ENCODE assay signal across 12 mouse cellular contexts in the genomic region with DNA sequence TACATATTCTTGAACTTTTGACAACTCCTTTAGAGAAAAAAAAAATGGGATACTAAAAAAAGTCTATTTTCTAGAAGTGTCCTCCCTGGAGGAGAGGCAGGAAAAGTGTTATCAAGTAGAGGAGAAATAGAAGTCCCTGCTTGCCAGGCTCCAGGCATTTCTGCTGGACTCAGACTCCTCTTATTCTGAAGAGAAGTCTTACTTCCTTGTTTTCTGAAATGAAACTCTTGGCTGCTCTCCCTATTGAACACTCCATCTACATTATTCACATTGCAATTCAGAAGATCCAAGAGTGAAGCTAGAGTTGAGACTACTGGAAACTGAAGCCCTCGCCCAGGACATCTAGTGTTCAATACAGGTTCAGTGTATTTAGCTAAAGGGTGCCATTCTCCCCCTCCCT. TPM values are rescaled to one million over a fixed set of nuclear protein-coding genes. Genes with fewer than 3 reads are reported as not detected.
DNase-seq lines count a peak whose midpoint lies in the region; ATAC-seq and TF ChIP-seq lines count a peak whose summit lies in the region.
"Had no signal": no experiment of that assay in that cellular context is flagged by ENCODE, and none has a peak within 500 bp of the region (broad histone marks: within the 10 kb centered on the region; RNA-seq: fewer than 3 reads in every experiment).

Akr1c19 (plus strand) TSS at position 260 of the 400 bp plus-strand sequence.

- no peak for ATAC-seq in kidney, postnatal 0 days (replicated peaks; ENCODE audit: low FRiP score, low read depth)

- H3K9me3 ChIP-seq in heart, embryonic 10.5 days = no peaks in the 10 kb centered on the region
- no peaks in the 10 kb centered on the region for H3K9me3 ChIP-seq in kidney, postnatal 0 days (replicated peaks; ENCODE audit: low read length)
- H3K9me3 ChIP-seq: embryonic facial prominence, embryonic 13.5 days; hindbrain, embryonic 13.5 days had no signal

- no peak within 1 kb of the TSS for H3K9ac ChIP-seq in kidney, postnatal 0 days (ENCODE audit: low read depth, low read length)
- H3K9ac ChIP-seq: embryonic facial prominence, embryonic 13.5 days; hindbrain, embryonic 13.5 days had no signal

- H3K27me3 ChIP-seq in kidney, adult 2 months (replicated peaks; ENCODE audit: control insufficient read depth, insufficient read depth, low read length) = no peaks in the 10 kb centered on the region
- H3K27me3 ChIP-seq in heart, embryonic 10.5 days (ENCODE audit: insufficient read depth, poor library complexity, severe bottlenecking) = no peaks in the 10 kb centered on the region
- H3K27me3 ChIP-seq in kidney, postnatal 0 days (ENCODE audit: insufficient read depth, low read length) = no peaks in the 10 kb centered on the region
- H3K27me3 ChIP-seq: embryonic facial prominence, embryonic 13.5 days; hindbrain, embryonic 13.5 days had no signal

- H3K27ac ChIP-seq in kidney, adult 2 months (ENCODE audit: insufficient read depth, low read depth, low read length) = no peak within 1 kb of the TSS
- H3K27ac ChIP-seq in heart, embryonic 10.5 days = no peak within 1 kb of the TSS
- H3K27ac ChIP-seq in kidney, postnatal 0 days = no peak within 1 kb of the TSS
- H3K27ac ChIP-seq: embryonic facial prominence, embryonic 13.5 days; hindbrain, embryonic 13.5 days had no signal

- no peak for TF ChIP-seq CTCF in kidney, adult 2 months (conservative IDR thresholded peaks at IDR 0.05; ENCODE audit: insufficient read depth, insufficient read length, low read depth, low read length)
- TF ChIP-seq CTCF in kidney, postnatal 0 days (IDR thresholded peaks at IDR 0.05; ENCODE audit: low read depth) = no peak

- no peak for TF ChIP-seq POLR2A in kidney, adult 2 months (IDR thresholded peaks at IDR 0.05; ENCODE audit: low read depth, low read length)

- H3K4me1 ChIP-seq in kidney, adult 2 months (ENCODE audit: control insufficient read depth, insufficient read depth, low read length) = peaks cover 3% of the 10 kb centered on the region; the same call in 1 of the 2 replicates
- no peaks in the 10 kb centered on the region for H3K4me1 ChIP-seq in heart, embryonic 10.5 days
- H3K4me1 ChIP-seq in kidney, postnatal 0 days (replicated peaks; ENCODE audit: insufficient read depth, low read length) = 0 out of 2 replicates have a peak, but pooled peaks cover 3% of the 10 kb centered on the region
- H3K4me1 ChIP-seq: embryonic facial prominence, embryonic 13.5 days; hindbrain, embryonic 13.5 days had no signal

- peak; percentile 48 for DNase-seq in kidney, adult 2 months
- no peak for DNase-seq in kidney, adult 18-20 months
- DNase-seq in heart, embryonic 10.5 days (ENCODE audit: low spot score) = no peak
- peak; percentile 62 for DNase-seq in kidney, postnatal 0 days (ENCODE audit: low spot score)
- peak; percentile 7 for DNase-seq in lung, postnatal 14 days
- DNase-seq in yolk sac, embryonic 10.5 days (ENCODE audit: low spot score) = no peak
- no peak for DNase-seq in cerebellum, adult 8-10 months
- DNase-seq in adrenal gland, postnatal 25 days = no peak
- DNase-seq: adrenal gland, postnatal 10 days; cerebellum, adult 11-12 months had no signal

- H3K4me2 ChIP-seq in kidney, postnatal 0 days (ENCODE audit: low read length) = no peak within 1 kb of the TSS
- H3K4me2 ChIP-seq: embryonic facial prominence, embryonic 13.5 days; hindbrain, embryonic 13.5 days had no signal

- H3K4me3 ChIP-seq in kidney, adult 2 months (ENCODE audit: insufficient read depth, low read depth, low read length) = no peak within 1 kb of the TSS
- no peak within 1 kb of the TSS for H3K4me3 ChIP-seq in heart, embryonic 10.5 days
- H3K4me3 ChIP-seq in kidney, postnatal 0 days (replicated peaks; ENCODE audit: low read depth, low read length) = no peak within 1 kb of the TSS
- H3K4me3 ChIP-seq: embryonic facial prominence, embryonic 13.5 days; hindbrain, embryonic 13.5 days had no signal

- WGBS in kidney, adult 2 months = 54% methylated on average over 1 of the region's 1 CpGs
- 68% methylated on average over 1 of the region's 1 CpGs for WGBS in heart, embryonic 10.5 days
- 58% methylated on average over 1 of the region's 1 CpGs for WGBS in kidney, postnatal 0 days

- no peaks in the 10 kb centered on the region for H3K36me3 ChIP-seq in kidney, adult 2 months (ENCODE audit: control insufficient read depth, insufficient read depth, low read length)
- H3K36me3 ChIP-seq in heart, embryonic 10.5 days = no peaks in the 10 kb centered on the region
- H3K36me3 ChIP-seq in kidney, postnatal 0 days (ENCODE audit: insufficient read depth, low read length) = no peaks in the 10 kb centered on the region
- H3K36me3 ChIP-seq: embryonic facial prominence, embryonic 13.5 days; hindbrain, embryonic 13.5 days had no signal

RNA-seq across cellular contexts. Expression of gene Akr1c19, which starts in this region (rescaled TPM):
- polyA plus RNA-seq in kidney, adult 2 months (2012; rRNA removed) = 16.5 and 24.1 TPM in 2 replicates
- polyA plus RNA-seq in heart, embryonic 10.5 days (2016; fragmentation: Nextera tagmentation; extraction: Ambion mirVana) = 0.49 and 13.4 TPM in 2 replicates
- 73.0 and 76.7 TPM in 2 replicates for polyA plus RNA-seq in kidney, postnatal 0 days (2015; fragmentation: Nextera tagmentation; extraction: Ambion mirVana)
- 0.70 and 1.00 TPM in 2 replicates for total RNA-seq in adrenal gland, postnatal 25 days (2021)
- polyA plus RNA-seq: embryonic facial prominence, embryonic 13.5 days had no signal

Comparison
In these comparisons a context has a peak if more than half of its experiments do, and no peak if none do; other contexts are left out.
1. DNase-seq: peak in kidney, adult 2 months (single experiment), kidney, postnatal 0 days (single experiment) and lung, postnatal 14 days (single experiment); none in kidney, adult 18-20 months (single experiment), heart, embryonic 10.5 days (single experiment), yolk sac, embryonic 10.5 days (single experiment), cerebellum, adult 8-10 months (single experiment) and adrenal gland, postnatal 25 days (single experiment).